Mouse (Mus musculus): ENCODE measurements around the gene Pxt1.

DNA sequence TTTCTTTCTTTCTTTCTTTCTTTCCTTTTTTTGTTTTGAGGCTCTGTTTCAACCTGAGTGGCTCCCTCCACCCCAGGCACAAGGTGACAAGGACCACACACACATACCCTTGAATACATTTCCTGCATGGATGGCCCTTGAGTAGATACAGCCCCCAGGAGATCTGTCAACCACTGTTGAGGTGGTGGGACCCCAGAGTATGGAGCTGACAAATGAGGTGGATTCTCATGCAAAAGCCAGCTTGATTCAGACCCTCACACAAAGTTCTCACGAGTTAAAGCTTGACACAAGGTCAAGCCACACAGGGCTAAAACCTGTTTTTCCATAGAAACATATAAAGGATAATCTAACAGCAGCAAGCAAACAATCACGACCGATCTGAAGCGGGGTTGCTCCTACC, 11.4 kb downstream of the Pxt1 start:
- TF ChIP-seq CTCF (IDR thresholded peaks at IDR 0.05) = no peak
- TF ChIP-seq POLR2A (IDR thresholded peaks at IDR 0.05; ENCODE audit: insufficient read depth, low read depth, low read length) = no peak

All from heart, adult 2 months (tissue).